Mouse (Mus musculus): Measurements from ENCODE around the gene Gm28308. TPM values are rescaled to one million over a fixed set of nuclear protein-coding genes. Genes with fewer than 3 reads are reported as not detected.

Gene Gm28308
- polyA plus RNA-seq, 1 experiment from 2014 or later = not detected

- H3K9me3 ChIP-seq (replicated peaks) = no peaks in the 10 kb centered on the region
- WGBS (ENCODE audit: insufficient replicate concordance) = 3% methylated on average over 13 of the region's 13 CpGs
- H3K36me3 ChIP-seq = no peaks in the 10 kb centered on the region
- no peak overlapping the region for H3K9ac ChIP-seq
- no peak overlapping the region for H3K27ac ChIP-seq
- peaks cover 13% of the 10 kb centered on the region for H3K4me1 ChIP-seq
- H3K4me3 ChIP-seq = peak overlapping the region; percentile 23; the same call in 1 of the 2 replicates
- H3K4me2 ChIP-seq = peak overlapping the region; percentile 52
- peaks cover 100% of the 10 kb centered on the region for H3K27me3 ChIP-seq (replicated peaks)
- ATAC-seq = no peak
Measured at GRCm38 (mm10) chr6:52211961-52212360, 1.2 kb downstream of the Gm28308 start.

GRCm38 (mm10) chr6:52211170-52211935 is 1.8 kb downstream of the Gm28308 start:
- no peaks in the 10 kb centered on the region for H3K9me3 ChIP-seq (replicated peaks)
- 2% methylated on average over 34 of the region's 37 CpGs for WGBS (ENCODE audit: insufficient replicate concordance)
- H3K4me2 ChIP-seq = peak overlapping the region; percentile 52
- peaks cover 10% of the 10 kb centered on the region for H3K4me1 ChIP-seq
- no peaks in the 10 kb centered on the region for H3K36me3 ChIP-seq
- ATAC-seq = no peak
- H3K9ac ChIP-seq = no peak overlapping the region
- H3K4me3 ChIP-seq = peak overlapping the region; percentile 23; the same call in 1 of the 2 replicates
- H3K27ac ChIP-seq = no peak overlapping the region
- peaks cover 100% of the 10 kb centered on the region for H3K27me3 ChIP-seq (replicated peaks)

- peaks cover 100% of the 10 kb centered on the region for H3K27me3 ChIP-seq (replicated peaks)
- H3K4me3 ChIP-seq = no peak overlapping the region
- H3K9me3 ChIP-seq (replicated peaks) = no peaks in the 10 kb centered on the region
- ATAC-seq = no peak
- H3K9ac ChIP-seq = no peak overlapping the region
- no peaks in the 10 kb centered on the region for H3K36me3 ChIP-seq
- WGBS (ENCODE audit: insufficient replicate concordance) = 15% methylated on average over 12 of the region's 12 CpGs
- no peak overlapping the region for H3K4me2 ChIP-seq
- H3K27ac ChIP-seq = no peak overlapping the region
- H3K4me1 ChIP-seq = peaks cover 10% of the 10 kb centered on the region
Measured at GRCm38 (mm10) chr6:52209685-52210046, 3.5 kb downstream of the Gm28308 start.

DNA sequence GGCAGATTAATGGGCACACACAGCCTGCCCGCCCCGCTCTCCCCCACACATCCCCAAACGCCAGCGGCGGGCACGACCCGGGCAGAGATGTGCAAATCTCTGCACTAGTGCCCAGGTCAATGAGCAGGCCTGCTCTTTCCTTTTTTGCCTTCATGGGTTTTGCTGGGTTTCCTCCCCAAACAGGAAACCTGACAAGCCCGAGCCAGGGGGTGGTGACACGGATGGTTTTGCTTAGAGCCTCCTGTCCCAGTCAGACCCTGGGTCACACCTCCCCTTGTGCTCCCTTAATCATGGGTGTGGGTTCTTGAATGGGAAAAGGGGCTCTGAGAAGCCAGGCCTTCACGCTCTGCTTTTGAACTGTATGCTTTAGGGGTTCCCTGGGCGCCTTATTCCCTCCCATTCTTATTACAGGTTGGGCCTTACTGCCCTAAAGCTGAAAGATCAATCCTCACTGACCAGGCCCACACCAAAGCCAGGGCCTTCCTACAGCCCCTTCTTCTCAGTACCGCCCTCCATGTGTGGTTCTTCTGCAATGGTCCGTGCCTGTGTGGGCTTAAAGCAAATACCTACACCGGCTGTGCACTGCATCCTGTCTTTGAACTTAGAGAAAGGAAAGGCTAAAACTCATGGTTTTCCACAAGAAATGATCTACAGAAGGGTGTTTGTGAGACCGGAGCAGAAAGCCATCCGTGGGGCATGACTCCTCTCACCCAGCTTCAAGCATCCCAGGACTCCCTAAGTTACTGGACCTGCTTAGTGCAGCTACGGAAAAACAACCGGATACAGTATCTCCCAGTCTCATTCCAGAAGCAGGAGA is 4.1 kb downstream of the Gm28308 start:
- 8% methylated on average over 18 of the region's 18 CpGs for WGBS (ENCODE audit: insufficient replicate concordance)
- Histone ChIP-seq H3K9me3 (replicated peaks) (no peaks in the 10 kb centered on the region), H3K9ac (no peak overlapping the region), H3K27me3 (replicated peaks) (peaks cover 100% of the 10 kb centered on the region), H3K4me2 (peak overlapping the region; percentile 43), H3K4me3 (peak overlapping the region; percentile 13), H3K36me3 (no peaks in the 10 kb centered on the region), H3K4me1 (peaks cover 15% of the 10 kb centered on the region), H3K27ac (no peak overlapping the region)
- ATAC-seq = no peak

GRCm38 (mm10) chr6:52208072-52208867 is 4.9 kb downstream of the Gm28308 start, which contains the start of gene Hoxa6:
Hoxa6 (minus strand) TSS chr6:52208722.
- peaks cover 100% of the 10 kb centered on the region for H3K27me3 ChIP-seq (replicated peaks)
- WGBS (ENCODE audit: insufficient replicate concordance) = 4% methylated on average over 47 of the region's 47 CpGs
- H3K4me1 ChIP-seq = peaks cover 18% of the 10 kb centered on the region
- H3K27ac ChIP-seq = no peak within 1 kb of the TSS
- ATAC-seq = no peak
- H3K4me2 ChIP-seq = peak within 1 kb of the TSS; percentile 43
- H3K9me3 ChIP-seq (replicated peaks) = no peaks in the 10 kb centered on the region
- H3K9ac ChIP-seq = no peak within 1 kb of the TSS
- peak within 1 kb of the TSS; percentile 13 for H3K4me3 ChIP-seq
- no peaks in the 10 kb centered on the region for H3K36me3 ChIP-seq

- no peak overlapping the region for H3K4me2 ChIP-seq
- H3K9ac ChIP-seq = no peak overlapping the region
- peaks cover 100% of the 10 kb centered on the region for H3K27me3 ChIP-seq (replicated peaks)
- no peaks in the 10 kb centered on the region for H3K9me3 ChIP-seq (replicated peaks)
- H3K27ac ChIP-seq = no peak overlapping the region
- H3K4me1 ChIP-seq = peaks cover 14% of the 10 kb centered on the region
- ATAC-seq = no peak
- no peaks in the 10 kb centered on the region for H3K36me3 ChIP-seq
- H3K4me3 ChIP-seq = no peak overlapping the region
Measured at GRCm38 (mm10) chr6:52207684-52207976, 5.5 kb downstream of the Gm28308 start.

GRCm38 (mm10) chr6:52206882-52207683 is 6.1 kb downstream of the Gm28308 start:
- no peak for ATAC-seq
- Histone ChIP-seq H3K4me3 (no peak overlapping the region), H3K9me3 (replicated peaks) (no peaks in the 10 kb centered on the region), H3K4me1 (peaks cover 13% of the 10 kb centered on the region), H3K4me2 (no peak overlapping the region), H3K36me3 (no peaks in the 10 kb centered on the region), H3K27me3 (replicated peaks) (peaks cover 100% of the 10 kb centered on the region), H3K9ac (no peak overlapping the region), H3K27ac (no peak overlapping the region)
- WGBS (ENCODE audit: insufficient replicate concordance) = 6% methylated on average over 4 of the region's 4 CpGs

DNA sequence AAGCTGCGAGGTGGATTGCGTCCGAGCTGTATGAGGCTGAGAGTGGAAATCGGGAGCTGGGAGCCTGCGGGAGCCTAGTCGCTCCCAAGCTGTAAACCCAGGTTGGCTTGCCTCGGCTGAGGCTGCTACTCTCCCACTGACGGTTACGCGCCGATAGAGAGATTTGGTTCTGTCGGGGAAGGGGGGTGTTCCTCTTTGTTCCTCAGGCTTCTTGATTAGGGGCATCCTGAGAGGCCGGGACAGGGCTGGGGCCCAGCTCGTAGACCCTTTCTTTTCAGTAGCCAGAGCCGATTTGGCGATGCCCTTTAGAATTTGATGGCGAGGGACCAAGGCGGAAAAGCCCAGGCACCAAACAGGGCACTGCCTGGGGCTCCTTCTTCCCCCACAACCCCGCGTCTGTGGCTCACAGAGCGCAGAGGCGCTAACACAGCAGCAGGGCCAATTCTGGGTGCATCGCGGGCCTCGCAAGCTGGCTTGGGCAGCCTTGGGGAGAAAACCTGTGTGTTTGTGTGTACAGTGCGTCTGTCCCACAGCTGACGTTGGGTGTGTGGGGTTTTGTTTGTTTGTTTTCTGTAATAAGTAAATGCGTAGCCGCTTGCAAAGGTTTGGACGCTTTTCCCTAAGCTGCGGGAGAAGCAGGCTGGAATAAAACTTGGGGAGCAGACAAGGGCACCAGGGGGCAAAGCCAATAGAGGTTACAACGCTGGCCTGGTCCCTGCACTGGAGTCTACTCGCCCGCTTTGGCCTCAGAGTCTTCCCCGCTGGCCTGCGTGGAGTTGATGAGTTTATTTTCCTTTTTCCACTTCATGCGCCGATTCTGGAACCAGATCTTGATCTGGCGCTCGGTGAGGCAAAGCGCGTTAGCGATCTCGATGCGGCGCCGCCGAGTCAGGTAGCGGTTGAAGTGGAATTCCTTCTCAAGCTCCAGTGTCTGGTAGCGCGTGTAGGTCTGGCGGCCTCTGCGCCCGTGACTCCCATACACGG is 7.2 kb downstream of the Gm28308 start:
- ATAC-seq = no peak
- WGBS (ENCODE audit: insufficient replicate concordance) = 6% methylated on average over 55 of the region's 55 CpGs
- H3K9ac ChIP-seq = no peak overlapping the region
- peaks cover 8% of the 10 kb centered on the region; the same call in 1 of the 2 replicates for H3K4me1 ChIP-seq
- H3K9me3 ChIP-seq (replicated peaks) = no peaks in the 10 kb centered on the region
- 0 out of 2 replicates have a peak overlapping the region, but pooled peaks have one; percentile 5 for H3K4me2 ChIP-seq
- H3K36me3 ChIP-seq = no peaks in the 10 kb centered on the region
- H3K27ac ChIP-seq = no peak overlapping the region
- H3K4me3 ChIP-seq = no peak overlapping the region
- H3K27me3 ChIP-seq (replicated peaks) = peaks cover 100% of the 10 kb centered on the region

DNA sequence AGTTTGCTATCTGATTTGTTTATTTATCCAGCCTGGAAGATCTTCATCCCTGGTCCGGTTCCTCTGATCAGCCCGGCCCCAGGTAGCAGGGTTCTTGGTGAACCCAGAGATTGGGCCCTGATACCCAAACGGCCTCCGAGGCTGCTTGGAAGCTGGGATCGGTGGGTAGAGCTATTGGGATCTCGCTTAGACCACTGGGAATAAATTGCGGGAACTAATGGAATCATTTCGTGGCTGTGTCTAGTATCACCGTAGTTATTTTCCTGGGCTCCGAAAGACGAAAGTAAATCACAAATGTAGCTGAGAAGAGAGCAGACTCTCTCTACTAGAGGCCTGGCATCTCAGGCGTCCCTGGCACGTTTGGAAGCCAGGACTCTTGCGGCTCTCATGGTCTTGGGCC is 7.9 kb downstream of the Gm28308 start:
- Histone ChIP-seq H3K9me3 (replicated peaks) (no peaks in the 10 kb centered on the region), H3K4me2 (no peak overlapping the region), H3K9ac (no peak overlapping the region), H3K27ac (no peak overlapping the region), H3K4me3 (no peak overlapping the region), H3K27me3 (replicated peaks) (peaks cover 100% of the 10 kb centered on the region), H3K36me3 (no peaks in the 10 kb centered on the region), H3K4me1 (peaks cover 8% of the 10 kb centered on the region; the same call in 1 of the 2 replicates)
- 7% methylated on average over 14 of the region's 14 CpGs for WGBS (ENCODE audit: insufficient replicate concordance)
- no peak for ATAC-seq

- Histone ChIP-seq H3K36me3 (no peaks in the 10 kb centered on the region), H3K4me2 (peak within 1 kb of the TSS; percentile 68), H3K4me3 (peak within 1 kb of the TSS; percentile 53), H3K27me3 (replicated peaks) (peaks cover 100% of the 10 kb centered on the region), H3K27ac (no peak within 1 kb of the TSS), H3K9me3 (replicated peaks) (no peaks in the 10 kb centered on the region), H3K9ac (peak within 1 kb of the TSS; percentile 61), H3K4me1 (peaks cover 8% of the 10 kb centered on the region; the same call in 1 of the 2 replicates)
- ATAC-seq = no peak
- WGBS (ENCODE audit: insufficient replicate concordance) = under 1% methylated on average over 64 of the region's 65 CpGs
Measured at GRCm38 (mm10) chr6:52204050-52204752, 8.9 kb downstream of the Gm28308 start, which contains the start of gene Hoxa5. Hoxa5 (minus strand) TSS chr6:52204587.

Measured in liver, embryonic 12.5 days (tissue).